Mouse (Mus musculus) splenic B cell, adult 2 months (primary cell): ENCODE measurements around the gene Hscb.
"Not testable (repeated sequence)": the region's sequence is repeated elsewhere in the genome, so short reads cannot be mapped to it uniquely, and the experiment has no call there.

Experiments
- DNase-seq: peaks from one replicate; pipeline ENCODE4 v3.0.0-alpha.2; 2011; ENCODE audit warnings: low read depth, low spot score
- H3K27me3 ChIP-seq: 2 replicates; pipeline ENCODE4 v1.6.1; 2012; ENCODE audit warnings: mild to moderate bottlenecking, low read length, moderate library complexity, mixed read lengths; ENCODE audit not compliant: control insufficient read depth, poor library complexity, insufficient read depth, severe bottlenecking
- H3K36me3 ChIP-seq: 2 replicates; pipeline ENCODE4 v1.6.1; 2012; ENCODE audit warnings: mild to moderate bottlenecking, low read length, moderate library complexity, mixed read lengths; ENCODE audit not compliant: control insufficient read depth, poor library complexity, insufficient read depth, severe bottlenecking

The Hscb gene

DNA sequence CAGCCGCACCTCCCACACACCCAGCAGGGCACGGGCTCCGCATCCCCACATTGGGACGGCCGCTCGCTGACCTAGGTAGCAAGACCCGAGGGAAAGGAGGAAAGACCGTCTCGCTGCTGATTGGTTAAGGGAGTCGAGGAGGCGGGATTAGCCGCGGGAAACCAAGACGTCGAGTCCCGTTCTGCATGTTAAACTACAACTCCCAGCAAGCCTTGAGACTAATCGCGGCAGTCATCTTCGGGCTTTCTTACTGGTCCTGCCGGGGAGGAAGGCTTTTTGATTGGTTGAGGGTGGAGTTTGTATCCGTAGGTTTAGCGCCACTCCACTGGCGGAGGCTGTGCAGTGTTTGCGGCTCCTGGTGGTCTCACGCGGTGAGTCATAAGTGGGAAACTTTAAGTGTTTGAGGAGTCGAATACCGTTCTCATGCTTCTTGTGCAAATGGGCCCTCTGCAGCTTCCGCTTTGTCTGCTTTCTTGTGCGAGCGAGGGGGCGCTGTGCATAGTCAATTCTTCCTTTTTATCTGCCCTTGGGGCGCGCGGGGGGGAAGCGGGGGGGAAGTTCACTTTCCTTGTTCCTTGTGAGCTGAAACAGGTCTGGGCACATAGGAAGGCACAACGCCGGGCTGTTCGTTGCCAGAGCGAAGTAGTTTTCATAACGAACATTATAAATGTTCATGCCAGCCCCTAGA, at the start of gene Hscb, which contains the start of gene Chek2:
Gene Hscb (minus strand): TSS at position 100 of the 688 bp plus-strand sequence.
Gene Chek2 (plus strand): TSS at position 302 of the 688 bp plus-strand sequence.
- DNase-seq, result peak; percentile 97
- H3K27me3 ChIP-seq, result no peaks in the 10 kb centered on the region
- H3K36me3 ChIP-seq, result 0 out of 2 replicates have a peak, but pooled peaks cover 2% of the 10 kb centered on the region

DNA sequence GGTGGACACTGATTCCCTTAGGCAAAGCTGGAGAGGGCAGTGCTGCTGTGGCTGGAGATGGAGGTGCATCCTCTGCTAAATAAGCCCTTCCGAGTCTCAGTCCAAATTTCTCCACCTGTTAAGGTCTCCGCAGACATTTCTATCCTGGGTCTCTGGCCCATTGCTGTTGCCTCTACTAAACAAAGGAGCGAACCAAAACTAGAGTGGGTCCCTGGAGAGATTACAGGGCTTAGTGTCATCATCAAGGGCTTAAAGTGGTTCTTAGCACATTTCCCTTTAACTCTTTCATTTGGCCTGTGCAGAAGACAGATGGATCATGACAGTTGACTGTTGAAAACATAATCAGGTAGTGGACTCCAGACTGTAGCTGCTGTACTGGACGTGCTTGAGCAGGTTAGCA, 49.0 kb upstream of the Hscb start:
- no peaks in the 10 kb centered on the region for H3K27me3 ChIP-seq
- H3K36me3 ChIP-seq, result no peaks in the 10 kb centered on the region
- no peak for DNase-seq

DNA sequence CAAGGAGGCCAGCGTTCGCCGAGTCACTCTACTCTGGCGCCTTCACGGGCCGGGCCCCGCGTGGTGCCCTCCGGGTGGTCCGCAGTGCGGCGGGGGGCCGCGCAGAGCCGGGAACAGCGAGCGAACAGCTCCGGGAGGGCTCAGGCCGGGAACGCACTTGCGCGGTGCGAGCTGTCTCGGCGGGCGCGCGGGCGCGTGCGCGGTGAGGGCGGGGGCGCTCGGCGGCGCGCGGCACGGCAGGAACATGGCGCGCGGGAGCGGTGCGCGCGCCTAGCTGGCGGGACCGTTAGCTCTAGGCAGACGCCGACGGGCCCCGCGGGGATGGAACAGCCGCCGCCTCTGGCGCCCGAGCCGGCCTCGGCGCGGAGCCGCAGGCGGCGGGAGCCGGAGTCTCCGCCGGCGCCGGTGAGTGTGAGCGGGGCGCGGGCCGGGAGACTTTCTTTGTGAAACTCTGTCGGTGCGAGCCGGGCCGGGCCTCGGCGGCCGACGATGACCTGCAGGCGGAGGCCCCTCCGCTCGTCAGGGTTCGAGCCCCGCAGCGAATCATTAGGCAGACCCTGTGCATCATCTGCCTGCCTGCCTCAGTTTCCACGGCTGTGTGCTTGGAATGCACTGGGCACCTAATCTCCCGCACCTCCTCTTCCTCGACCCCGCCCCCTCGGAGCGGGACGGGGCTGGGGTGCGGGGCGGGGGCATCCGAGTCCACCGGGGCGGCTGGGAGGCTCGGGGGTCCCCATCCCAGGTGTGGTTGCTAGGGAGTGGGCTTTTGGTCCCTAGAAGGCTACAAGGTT, 40.2 kb upstream of the Hscb start, which contains the start of gene Ttc28:
Gene Ttc28 (plus strand): TSS at position 220 of the 791 bp plus-strand sequence.
- Histone ChIP-seq H3K27me3 (no peaks in the 10 kb centered on the region), H3K36me3 (no peaks in the 10 kb centered on the region)
- DNase-seq, result peak; percentile 69

- H3K27me3 ChIP-seq, result no peaks in the 10 kb centered on the region
- DNase-seq, result no peak
Measured at GRCm38 (mm10) chr5:110879042-110879441, 39.5 kb upstream of the Hscb start.

GRCm38 (mm10) chr5:110878526-110878925, 38.9 kb upstream of the Hscb start:
- not testable (repeated sequence) for H3K27me3 ChIP-seq, H3K36me3 ChIP-seq, DNase-seq

More at GRCm38 (mm10) chr5:110879042-110879441, 39.5 kb upstream of the Hscb start:
- no peaks in the 10 kb centered on the region for H3K36me3 ChIP-seq

- Histone ChIP-seq H3K27me3 (no peaks in the 10 kb centered on the region), H3K36me3 (no peaks in the 10 kb centered on the region)
- DNase-seq, result no peak
Measured at GRCm38 (mm10) chr5:110877666-110878505, 38.3 kb upstream of the Hscb start.

DNA sequence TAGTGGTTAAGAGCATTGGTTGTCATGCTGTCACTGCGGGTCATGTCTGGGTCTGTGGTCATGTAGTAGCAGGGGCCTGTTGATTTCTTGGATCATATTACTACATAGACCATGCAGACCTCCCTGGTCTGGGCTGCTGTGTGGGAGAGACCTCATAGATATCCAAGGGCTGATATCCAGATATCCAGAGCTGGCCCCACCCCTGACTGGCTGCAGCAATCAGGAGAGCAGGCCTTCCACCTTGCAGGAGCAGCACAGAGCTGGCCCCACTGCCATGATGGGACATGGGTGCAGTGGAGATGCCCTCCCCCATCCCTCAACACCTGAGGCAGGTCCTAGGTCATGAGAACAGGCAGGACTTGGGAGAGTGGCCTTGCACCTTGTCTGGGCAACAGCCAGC, 35.7 kb upstream of the Hscb start:
- no peaks in the 10 kb centered on the region for H3K27me3 ChIP-seq
- H3K36me3 ChIP-seq, result no peaks in the 10 kb centered on the region
- no peak for DNase-seq

DNA sequence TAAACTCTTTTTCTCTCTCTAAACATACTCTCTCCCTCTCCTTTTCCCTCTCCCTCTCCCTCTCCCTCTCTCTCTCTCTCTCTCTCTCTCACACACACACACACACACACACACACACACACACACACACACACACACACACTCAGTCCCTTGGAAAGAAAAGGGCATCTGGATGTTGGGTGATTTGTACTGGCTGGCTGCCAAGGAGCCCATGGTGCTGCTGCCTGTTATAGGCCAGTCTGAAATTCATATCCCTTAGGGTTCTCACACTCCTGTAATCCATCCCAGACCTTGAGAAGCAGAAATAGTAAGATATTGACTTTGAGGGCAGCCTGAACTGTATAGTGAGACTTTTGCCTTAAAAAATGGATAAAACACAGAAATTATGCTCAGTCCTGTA, 35.1 kb upstream of the Hscb start:
- no peak for DNase-seq
- H3K27me3 ChIP-seq, result no peaks in the 10 kb centered on the region

DNA sequence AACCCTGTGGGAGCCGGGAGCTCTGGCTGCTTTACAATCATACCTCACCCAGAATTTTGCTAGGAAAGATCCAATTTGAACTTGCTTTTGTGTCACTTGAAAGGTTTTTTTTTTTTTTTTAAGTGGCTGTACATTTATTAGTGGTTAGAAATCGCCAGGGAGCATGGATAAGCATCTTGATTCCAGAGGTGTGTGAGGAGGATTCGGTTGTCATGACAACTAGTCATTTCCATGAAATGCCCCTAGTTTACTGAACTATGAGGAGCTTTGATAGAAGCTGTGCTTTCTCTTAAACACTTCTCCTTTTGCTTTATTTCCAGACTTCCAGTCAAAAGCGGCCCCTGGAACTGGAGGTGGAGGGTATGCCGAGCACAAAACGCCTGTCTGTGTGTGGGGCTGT, 33.6 kb upstream of the Hscb start:
- no peaks in the 10 kb centered on the region for H3K27me3 ChIP-seq
- no peak for DNase-seq
- H3K36me3 ChIP-seq, result no peaks in the 10 kb centered on the region

More for the DNA sequence above, 35.1 kb upstream of the Hscb start:
- H3K36me3 ChIP-seq, result no peaks in the 10 kb centered on the region

- no peak for DNase-seq
- H3K27me3 ChIP-seq, result no peaks in the 10 kb centered on the region
- no peaks in the 10 kb centered on the region; the same call in 1 of the 2 replicates for H3K36me3 ChIP-seq
Measured at GRCm38 (mm10) chr5:110869242-110869669, 29.7 kb upstream of the Hscb start.

DNA sequence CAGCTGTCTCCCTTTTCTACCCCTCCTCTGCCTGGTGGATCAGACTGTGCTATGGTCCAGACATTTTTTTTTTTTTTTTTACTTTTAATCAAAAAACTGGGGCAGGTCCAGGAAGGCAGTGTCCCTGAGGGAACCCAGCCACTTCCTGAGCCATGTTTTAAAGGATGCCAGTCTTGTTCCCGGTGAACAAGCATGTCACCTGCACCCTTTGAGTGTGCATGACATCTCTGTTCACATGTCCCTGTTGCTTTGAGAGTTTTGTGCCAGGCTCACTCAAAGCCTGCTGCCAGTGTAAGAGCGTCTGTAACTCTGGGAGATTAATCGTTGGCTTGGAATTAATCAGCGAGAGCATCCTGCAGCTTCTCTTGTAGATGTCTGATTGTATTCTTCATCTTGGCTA, 28.9 kb upstream of the Hscb start:
- no peaks in the 10 kb centered on the region; the same call in 1 of the 2 replicates for H3K36me3 ChIP-seq
- no peaks in the 10 kb centered on the region for H3K27me3 ChIP-seq
- DNase-seq, result no peak

DNA sequence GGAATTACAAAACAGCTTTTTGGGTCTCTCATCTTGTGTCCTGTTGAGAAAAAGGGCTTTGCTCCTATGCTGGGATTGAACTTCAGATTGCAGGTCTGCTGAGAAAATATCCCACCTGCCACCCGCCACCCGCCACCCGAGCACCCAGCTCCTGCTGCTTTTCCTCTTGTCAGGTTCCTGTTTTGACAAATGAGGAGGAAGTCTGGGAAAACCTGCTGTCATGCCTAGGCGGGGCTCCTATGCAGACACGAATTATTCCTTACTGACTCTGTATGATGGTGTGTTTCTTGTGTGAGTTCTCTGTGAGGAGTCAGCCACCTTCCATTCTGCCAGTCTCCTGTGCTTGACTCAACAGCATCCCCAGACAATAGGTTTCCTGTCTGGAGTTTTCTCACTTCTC, 20.9 kb upstream of the Hscb start:
- no peak for DNase-seq
- H3K36me3 ChIP-seq, result no peaks in the 10 kb centered on the region; the same call in 1 of the 2 replicates

GRCm38 (mm10) chr5:110859013-110859650, 19.6 kb upstream of the Hscb start:
- DNase-seq, result no peak
- Histone ChIP-seq H3K36me3 (no peaks in the 10 kb centered on the region; the same call in 1 of the 2 replicates), H3K27me3 (no peaks in the 10 kb centered on the region)

More for the DNA sequence above, 20.9 kb upstream of the Hscb start:
- H3K27me3 ChIP-seq, result no peaks in the 10 kb centered on the region

DNA sequence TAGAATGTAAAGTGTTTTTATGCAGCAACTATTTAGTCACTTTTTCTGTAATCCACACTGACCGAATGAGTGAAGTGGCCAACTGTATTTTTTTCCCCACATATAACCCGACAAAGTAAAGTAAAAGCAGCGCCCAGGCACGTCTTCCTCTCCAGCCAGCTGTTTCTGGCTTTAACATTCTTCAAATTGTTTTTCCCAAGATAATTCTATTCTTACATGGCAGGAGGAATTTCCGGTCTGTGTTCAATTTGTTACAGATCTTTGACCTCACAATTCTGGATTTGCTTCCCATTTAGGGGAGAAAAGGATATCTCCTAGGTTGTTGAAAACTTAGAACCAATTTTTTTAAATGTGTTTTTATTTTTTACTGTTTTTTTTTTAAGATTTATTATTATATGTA, 17.5 kb upstream of the Hscb start:
- Histone ChIP-seq H3K36me3 (no peaks in the 10 kb centered on the region; the same call in none of the 2 replicates), H3K27me3 (no peaks in the 10 kb centered on the region)
- DNase-seq, result no peak
